Mouse (Mus musculus): ENCODE results near the gene Mvb12a.
"Not testable (repeated sequence)": the region's sequence is repeated elsewhere in the genome, so short reads cannot be mapped to it uniquely, and the experiment has no call there.

Gene Mvb12a

DNA sequence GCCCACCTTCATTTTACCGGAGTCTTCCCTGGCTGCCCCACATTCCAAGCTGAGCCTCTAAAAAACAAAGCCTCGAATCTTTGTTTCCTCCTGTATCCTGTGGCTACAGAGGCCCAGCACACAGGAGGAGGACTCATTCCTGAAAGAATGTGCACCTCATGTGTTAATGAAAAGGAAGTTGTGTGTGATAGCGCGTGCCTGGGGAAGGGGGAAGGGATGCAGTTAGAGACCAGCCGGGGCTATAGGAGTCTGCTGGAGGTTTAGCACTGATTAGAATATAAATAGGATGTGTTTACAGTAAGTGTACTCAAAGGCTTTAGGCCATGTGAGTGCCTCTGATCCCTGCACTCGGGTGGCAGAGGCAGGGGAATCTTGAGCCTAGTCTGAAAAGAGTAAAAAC is 16.4 kb upstream of the Mvb12a start:
- no peak for DNase-seq (ENCODE audit: extremely low read depth, low read depth, low spot score)

DNA sequence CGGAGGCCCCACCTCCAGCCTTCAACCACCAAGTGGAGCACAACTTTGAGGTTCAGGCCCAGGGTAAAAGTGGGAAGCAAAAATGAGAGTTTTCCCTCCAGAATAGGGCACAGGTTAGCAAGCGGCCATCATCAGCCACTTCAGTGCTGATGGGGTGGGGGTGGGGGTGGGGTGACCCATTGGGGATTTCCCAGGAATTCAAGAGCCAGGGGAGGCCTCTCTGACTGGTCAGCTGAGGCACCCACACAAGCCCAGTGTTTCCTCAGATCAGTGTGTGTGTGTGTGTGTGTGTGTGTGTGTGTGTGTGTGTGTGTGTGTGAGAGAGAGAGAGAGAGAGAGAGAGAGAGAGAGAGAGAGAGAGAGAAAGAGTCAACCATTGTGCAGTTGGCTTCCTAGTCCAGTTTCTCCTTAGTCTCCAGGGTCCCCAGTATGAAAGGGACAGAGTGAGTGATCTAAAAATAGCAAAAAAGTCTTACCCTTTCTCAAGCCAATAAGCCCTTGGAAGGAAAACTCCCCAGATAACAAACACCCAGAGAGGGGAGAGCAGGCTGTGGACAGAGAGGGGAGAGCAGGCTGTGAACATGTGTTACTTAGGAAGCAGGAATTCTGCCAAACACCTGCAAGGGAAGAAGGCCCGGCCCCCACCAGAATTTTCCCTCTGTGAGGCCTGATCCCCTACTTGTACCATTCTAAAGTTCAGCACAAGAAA is 15.4 kb upstream of the Mvb12a start:
- DNase-seq (ENCODE audit: extremely low read depth, low read depth, low spot score): no peak

DNA sequence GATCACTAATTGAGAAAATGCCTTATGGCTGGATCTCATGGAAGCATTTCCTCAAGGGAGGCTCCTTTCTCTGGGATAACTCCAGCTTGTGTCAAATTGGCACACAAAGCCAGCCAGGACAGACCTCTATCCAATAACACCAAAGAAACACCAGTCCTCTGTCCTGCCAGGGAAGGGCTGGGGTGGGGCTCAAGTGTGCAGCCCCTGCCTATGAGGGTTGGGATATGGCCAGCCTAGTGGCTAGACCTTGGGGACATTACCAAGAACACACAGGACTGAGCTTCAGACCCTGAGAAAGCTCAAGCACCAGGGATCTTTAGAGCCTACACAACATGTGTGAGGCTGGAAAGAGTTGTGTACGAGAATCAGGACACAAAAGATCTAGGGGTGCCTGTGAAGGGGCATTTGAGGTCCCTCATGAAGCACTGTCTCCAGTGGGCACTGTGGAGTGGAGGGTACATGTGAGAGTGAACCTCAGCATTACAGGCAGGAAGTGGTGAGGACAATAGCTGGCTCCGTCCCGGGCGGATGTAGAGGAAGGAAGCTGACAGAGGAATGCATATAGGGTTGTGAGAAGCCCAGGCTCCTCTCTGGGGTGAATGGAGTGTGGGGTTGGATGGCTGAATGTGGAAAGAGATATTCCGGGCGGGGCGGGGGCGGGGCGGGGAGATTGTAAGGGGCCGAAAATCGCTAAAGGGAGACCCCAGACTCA is 14.2 kb upstream of the Mvb12a start:
- no peak for DNase-seq (ENCODE audit: extremely low read depth, low read depth, low spot score)

DNA sequence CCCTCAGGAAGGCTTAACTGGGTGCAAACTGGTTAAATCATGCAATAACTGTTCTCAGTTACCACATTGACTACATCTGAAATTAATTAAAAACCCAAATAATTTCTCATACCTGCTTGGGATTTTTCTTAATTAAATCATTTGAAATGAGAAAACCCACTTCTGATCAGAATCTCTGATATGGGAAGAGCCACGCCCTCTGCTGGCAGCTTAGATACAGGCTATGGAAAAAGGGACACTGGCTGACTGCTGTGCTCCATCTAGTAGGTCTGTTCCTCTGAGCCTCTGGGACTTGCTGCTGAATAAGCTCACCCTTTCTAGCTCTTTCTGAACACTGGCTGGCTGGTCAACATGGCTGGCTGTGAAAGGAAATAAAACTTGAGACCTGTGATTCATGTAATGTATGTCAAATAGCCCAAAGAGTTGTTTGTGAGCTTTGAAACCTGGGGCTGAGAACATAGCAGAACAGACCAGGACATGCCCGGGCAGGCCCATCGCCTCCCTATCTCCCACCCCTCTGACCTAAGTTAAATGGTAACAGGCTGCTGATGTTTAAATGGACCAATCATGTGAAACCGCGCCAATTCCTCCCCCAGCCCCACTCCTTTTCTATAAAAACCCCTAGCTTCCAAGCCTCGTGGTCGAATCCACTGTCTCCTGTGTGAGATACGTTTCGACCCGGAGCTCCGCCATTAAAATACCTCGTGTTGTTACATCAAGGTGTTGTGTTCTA is 11.8 kb upstream of the Mvb12a start:
- not testable (repeated sequence) for DNase-seq (ENCODE audit: extremely low read depth, low read depth, low spot score)

DNA sequence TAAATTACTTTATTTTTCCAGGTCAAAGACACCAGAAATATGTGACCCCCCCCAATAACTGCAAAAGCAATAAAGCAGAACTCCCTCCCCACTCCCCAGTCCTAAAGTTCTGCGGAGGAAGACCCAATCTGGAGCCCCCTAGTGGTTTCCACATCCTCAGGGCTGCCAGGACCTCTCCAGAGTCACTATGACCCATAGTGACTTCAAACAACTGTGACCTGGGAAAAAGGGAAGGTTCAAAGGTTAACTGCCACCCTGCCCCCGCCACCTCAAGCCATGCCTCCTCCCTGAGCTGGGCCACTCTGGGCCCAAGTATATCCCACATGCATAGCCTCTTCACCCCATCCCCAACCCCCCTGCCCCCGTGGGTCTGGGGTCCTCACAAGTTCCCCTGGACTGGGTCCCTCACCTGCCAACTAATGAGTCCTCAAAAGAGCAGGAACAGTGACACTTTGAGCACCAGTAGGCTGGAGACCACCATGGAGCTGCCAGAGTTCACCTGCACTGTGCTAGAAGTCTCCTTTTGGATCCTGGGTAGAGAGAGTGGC is 8.4 kb upstream of the Mvb12a start:
- DNase-seq (ENCODE audit: extremely low read depth, low read depth, low spot score): no peak

DNA sequence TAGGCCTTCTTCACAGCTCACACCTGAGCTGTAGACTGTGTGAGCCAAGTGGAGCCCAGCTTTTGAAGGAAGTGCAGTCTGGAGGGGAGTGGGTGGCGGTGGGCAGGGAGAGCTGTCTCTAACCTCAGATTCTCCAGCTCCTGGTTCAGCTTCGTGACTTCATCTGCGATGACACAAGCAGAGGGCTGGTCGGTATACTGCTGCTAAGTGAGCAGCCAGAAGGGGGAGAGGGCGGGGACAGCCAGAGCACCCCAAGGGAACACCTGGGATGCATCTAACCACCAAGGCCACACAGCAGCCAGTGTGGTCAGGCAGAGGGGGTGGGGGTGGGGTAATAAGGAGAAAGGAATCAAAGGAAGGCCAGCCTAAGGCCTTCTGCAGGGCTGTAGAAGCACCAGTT is 7.1 kb upstream of the Mvb12a start:
- no peak for DNase-seq (ENCODE audit: extremely low read depth, low read depth, low spot score)

DNA sequence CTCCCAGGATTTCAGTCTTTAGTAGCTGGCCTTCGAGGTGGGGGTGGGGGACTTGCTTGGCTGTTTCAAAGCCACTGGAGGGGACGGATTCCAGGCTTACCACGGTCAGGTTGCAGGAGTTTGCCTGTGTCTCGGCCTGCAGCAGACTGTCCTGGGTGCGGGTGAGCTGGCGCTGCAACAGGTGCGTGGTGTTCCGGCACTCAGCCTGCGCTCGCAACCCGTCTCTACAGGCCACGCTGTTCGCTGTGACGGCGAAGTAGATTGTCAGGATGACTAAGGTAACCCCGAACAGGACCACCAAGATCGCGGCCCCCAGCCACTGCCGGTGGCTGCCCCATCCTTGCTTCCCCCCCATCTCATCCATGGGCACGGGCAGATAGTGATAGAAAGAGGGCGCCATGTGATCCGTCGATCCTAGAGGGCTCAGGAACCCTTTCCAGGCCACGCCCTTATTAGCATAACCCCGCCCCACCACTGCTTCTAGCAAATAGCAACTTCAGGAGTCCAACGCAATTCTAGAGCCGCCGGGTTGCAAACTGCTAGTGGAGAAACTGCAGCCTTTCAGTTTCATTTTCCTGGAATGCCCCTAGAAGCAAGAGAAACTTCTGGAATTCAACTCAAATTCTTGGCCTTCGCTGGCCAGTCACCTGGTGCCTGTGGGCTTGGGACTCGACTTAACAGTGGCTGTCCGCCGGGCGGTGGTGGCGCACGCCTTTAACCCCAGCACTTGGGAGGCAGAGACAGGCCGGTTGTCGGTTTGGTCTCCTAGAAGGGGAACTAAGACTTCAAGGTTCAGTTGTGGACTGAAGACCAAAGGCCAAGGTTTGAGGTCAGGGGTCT is 5.5 kb upstream of the Mvb12a start, which contains the start of gene Bst2:
TSS of gene Bst2 (minus strand) at position 429 of the 840 bp plus-strand sequence.
- DNase-seq (ENCODE audit: extremely low read depth, low read depth, low spot score): peak; percentile 39

DNA sequence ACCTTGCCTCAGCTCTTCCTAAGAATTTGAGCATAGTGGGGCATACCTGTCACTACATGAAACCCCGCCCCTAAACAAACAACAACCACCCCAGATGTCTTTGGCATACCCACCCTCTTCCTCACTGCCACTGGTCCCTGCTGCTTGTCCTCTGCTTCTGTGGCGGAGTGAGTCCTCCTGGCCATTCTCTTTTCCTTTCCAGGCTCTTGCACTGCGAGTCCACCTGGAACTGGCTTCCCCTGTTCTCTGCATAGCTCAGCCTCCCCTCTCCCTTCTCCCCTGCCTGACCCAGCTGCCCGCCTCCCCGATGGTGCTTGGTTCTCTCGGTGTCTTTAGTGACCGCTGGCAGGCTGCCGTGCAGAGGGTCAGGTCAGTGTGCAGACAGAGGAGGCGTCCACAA is 1.0 kb downstream of the Mvb12a start:
- DNase-seq (ENCODE audit: extremely low read depth, low read depth, low spot score): no peak

DNA sequence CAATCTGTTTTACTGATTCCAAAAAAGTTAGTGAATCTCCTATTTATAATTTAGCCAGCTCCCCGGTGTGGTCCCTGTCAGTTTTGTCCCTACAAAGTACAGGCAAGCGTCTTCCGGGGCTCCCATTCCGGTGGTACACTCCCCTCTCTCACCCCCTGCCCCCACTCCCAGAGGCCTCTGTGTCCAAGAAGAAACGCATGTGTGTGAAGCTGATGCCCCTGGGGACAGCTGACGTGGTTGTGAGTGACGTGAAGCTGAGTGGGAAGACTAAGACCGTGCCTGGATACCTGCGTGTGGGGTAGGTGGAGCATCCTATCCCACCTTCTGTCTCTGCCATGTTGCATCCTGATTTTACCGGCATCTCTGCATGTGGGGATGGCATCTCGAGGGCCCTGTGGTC is 2.3 kb downstream of the Mvb12a start:
- no peak for DNase-seq (ENCODE audit: extremely low read depth, low read depth, low spot score)

DNA sequence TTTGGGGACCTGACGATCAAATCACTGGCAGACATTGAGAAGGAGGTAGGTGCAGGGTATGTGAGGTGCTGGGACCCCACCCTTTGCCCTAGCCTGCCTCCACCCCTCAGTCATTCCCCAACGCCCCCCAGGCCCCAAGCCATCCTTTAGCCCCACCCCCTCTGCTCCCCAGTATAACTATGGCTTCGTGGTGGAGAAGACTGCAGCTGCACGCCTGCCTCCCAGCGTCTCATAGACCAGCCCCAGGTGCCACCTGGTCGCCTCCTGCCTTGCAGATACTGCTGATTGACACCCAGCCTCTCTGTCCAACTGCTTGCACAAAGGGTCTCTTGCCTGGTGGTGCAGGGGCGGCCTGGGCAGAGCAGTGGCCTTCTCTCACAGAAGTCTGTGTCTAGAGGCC is 4.9 kb downstream of the Mvb12a start:
- no peak for DNase-seq (ENCODE audit: extremely low read depth, low read depth, low spot score)

DNA sequence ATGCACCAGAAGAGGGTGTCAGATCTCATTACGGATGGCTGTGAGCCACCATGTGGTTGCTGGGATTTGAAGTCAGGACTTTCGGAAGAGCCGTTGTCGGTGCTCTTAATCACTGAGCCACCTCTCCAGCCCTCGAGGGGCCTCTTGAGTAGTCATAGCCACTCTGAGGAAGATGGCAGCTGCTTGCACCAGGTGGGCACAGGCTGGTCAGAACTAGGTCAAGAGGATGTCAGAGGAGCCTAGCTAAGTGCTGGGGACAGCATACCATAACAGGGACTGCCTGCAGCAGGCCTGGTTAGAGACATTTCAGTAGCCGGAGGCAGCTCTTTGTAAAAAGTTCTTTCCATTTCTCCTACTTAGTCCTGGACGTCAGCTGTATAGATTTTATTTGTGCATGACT is 8.0 kb downstream of the Mvb12a start:
- DNase-seq (ENCODE audit: extremely low read depth, low read depth, low spot score): no peak

DNA sequence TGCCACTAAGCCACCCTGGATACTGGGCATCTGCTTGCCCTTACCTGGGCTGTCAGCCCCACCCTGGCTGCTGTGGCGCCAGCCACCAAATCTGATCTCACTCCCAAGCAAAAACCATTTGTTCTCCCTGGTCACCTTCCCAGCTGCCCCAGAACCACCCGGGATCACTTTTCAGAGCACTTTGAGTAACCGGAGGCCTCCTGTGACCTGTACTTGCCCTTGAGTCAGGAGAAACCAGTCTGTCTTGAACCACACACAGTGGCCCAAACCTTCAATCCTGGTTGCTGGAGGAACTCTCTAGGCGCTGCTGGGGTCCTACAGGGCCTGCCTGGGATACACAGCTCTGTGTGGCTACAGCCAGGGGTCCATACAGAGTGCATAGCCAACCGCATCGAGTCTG is 10.0 kb downstream of the Mvb12a start:
- DNase-seq (ENCODE audit: extremely low read depth, low read depth, low spot score): no peak

DNA sequence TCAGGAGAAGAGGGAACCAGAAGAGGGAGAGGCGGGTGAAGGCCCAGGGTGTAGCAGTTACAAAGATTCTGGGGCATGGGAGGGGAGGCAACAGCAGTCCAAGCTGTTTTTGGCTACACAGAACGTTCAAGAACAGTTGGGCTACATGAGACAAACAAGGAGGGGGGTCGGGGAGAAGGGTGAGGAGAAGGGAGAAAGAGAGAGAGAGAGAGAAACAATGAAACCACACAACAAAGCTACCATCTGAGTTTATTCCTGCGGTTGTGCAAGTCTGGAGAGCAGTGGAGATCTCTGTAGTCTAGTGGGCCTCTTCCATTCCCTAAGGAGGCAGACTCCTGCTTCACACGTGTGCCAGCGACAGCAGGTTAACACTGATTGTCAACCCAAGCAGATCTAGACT is 11.3 kb downstream of the Mvb12a start:
- DNase-seq (ENCODE audit: extremely low read depth, low read depth, low spot score): no peak

DNA sequence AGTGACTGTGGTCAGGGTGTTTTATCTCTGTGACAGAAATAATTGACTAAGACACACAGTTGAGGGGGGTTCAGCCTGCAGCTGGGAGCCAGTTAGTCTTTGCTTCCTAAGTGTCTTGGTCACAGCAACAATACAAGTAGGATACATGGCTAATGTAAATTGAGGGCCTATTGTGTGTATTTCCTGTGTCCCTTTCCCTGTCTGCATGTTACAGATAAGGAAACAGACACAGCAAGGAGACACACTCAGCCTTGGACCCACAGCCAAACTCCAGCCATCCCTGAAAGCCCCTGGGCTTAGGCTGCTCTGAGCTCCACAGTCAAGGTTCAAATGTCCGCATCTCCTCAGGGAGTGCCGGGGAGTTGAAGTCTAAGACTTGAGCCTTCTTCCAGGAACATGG is 11.9 kb downstream of the Mvb12a start:
- DNase-seq (ENCODE audit: extremely low read depth, low read depth, low spot score): no peak

DNA sequence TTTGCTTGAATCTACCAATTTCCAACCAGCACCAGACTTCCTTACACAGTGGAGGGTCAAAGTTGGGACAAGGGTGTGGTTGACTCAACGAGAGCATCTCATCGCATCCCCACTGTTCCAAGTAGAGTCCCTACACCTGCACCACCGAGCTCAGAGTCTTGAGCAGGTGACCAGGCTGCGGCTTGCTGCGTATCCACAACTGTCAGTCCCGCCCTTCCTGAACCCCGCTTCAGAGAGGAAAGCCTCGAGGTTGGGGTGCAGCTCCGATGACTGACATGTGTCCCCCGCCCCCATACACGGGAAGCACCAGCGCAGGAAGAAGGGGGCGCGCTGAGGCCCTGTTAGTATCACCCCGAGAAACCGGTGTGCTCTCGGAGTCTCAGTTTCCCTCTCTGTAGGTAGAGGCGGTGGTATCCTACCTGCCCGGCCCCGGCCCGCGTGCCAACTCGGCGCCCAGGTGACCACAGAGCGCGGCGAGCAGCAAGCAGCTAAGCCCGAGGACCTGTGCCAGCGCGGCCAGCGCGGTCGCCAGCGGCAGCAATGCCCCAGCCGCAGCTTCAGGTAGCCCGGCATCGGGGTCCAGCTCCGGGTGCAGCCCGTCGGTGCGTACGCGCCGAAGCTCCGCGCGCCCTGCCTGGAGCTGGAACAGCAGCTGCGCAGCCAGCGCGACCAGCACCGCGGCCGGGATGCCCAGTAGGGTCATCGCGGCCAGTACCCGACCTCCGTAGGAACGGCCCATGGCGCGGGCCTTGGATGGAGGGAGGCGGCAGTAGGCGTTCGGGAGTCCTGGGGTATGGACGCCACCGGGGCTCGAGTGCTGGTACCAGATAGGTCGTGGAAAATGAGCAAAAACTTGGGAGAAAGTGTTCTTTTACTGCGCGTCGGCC is 15.6 kb downstream of the Mvb12a start, which contains the start of gene Tmem221:
TSS of gene Tmem221 (minus strand) at position 801 of the 887 bp plus-strand sequence.
- DNase-seq (ENCODE audit: extremely low read depth, low read depth, low spot score): no peak

DNA sequence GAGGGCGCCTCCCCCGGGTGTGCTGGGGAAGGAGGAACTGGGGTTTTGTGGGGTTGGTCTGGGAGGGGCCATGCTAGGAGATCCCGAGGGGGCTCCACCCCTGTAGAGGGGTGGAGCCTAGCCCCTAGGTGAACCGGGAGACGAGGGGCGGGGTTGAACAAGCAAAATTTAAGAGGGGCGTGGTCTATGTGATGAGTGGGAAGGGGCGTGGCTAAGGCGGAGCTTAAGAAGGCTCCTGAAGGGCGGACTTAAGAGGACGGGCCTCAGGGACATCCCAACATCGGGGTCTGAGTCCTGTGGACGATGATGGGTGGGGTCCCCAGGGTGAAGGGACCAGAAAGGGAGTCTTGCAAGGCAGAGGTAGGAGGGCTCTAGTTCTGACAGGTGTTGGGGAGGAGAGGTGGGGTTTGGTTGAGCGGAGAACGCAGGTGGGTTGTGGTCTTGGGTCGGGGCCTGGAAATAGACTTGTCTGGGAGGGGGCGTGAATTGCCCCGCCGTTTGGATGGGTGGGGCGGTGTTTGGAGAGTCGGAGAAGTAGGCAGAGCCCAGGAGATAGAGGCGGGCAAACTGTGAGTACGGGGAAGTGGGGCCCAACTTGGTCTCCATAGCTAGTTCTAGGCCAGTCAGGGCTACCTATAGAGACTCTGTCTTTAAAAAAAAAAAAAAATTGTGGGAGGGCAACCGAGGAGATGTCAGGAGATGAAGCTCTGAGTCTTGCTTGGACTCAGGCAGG is 16.4 kb downstream of the Mvb12a start:
- DNase-seq (ENCODE audit: extremely low read depth, low read depth, low spot score): no peak

DNA sequence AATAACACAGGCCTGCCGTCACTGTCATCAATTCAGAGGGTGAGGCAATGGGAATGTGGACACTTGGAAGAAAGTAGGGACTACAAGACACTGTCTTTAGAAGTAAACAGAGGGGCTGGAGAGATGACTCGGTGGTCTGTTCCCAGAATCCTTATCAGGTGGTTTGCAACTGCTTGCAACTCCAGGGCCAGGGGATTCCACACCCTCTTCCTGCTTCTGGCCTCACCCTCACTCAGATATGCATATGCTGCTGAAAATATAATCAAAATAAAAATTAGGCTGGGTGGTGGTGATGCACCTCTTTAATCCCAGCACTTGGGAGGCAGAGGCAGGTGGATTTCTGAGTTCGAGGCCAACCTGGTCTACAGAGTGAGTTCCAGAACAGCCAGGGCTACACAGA is 17.3 kb downstream of the Mvb12a start:
- DNase-seq (ENCODE audit: extremely low read depth, low read depth, low spot score): no peak

DNA sequence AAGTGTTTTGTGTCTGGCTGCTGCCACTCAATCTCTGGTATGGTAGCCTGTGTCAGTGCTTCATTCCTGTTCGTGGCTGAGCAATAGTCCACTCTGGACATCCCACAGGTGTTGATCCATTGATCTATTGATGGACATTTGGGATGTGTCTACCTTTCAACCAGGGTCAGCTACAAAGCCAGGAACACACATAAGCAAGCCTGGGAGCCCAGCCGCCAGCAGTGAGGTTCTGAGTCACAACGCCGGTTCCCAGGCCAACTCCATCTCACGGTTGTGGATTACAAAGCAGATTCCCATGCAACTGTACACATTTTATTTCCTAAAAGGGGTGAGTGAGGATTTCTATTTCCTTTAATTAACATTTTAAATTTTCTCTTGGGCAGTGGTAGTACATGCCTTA is 18.0 kb downstream of the Mvb12a start:
- no peak for DNase-seq (ENCODE audit: extremely low read depth, low read depth, low spot score)

DNA sequence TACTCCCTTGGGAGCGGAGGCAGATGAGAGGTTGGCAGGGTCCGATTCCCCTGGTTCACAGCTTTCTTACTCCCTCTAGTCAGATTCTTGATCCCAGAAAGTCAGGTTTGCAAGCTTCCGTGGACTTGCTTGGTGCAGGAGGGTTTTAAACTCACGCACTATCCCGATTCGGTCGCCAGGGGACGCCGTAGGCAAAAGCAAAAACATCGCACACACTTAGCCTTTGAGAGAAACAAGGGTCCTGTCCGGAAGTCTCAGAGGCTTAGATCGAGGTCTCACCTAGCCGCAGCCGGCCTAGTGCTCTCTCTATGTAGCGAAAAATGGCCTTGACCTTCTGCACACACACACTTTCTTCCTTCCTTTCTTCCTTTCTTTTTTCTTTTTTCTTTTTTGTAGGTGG is 18.7 kb downstream of the Mvb12a start:
- DNase-seq (ENCODE audit: extremely low read depth, low read depth, low spot score): no peak

Data from fat pad, adult 2 months (tissue).